Mouse (Mus musculus): ENCODE measurements around the gene Olfr294. TPM values are rescaled to one million over a fixed set of nuclear protein-coding genes. Genes with fewer than 3 reads are reported as not detected.

Olfr294 gene
- polyA plus RNA-seq (2014; fragmentation: Illumina TruSeq; extraction: RNeasy Lipid Tissue Mini Kit (QIAGEN cat#74804); ENCODE audit: low read depth, low replicate concordance), result not detected

DNA sequence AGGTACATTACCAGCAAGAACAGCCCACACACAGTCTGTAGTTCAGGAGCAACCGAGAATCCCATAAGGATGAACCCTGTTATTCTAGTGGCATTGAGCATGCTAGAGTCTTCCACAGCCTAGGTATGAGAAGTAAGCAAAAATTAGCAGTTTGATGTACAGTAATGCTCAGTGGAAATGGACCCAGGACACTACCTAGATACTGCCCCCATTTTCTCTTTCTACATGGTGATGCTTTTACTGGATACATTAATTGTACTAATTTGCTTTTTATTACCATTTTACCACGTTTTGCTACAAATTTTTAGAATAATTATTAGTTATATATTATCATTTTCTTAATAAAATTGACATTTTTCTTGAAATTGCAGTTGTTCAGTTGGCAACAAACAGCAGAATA lies at the start of gene Olfr294:
TSS of gene Olfr294 (minus strand) at position 101 of the 400 bp plus-strand sequence.

GRCm38 (mm10) chr7:86648761-86649160 lies 32.3 kb upstream of the Olfr294 start, which contains the start of gene Olfr293:
Gene Olfr293, plus strand, starts transcription at chr7:86649061.

DNA sequence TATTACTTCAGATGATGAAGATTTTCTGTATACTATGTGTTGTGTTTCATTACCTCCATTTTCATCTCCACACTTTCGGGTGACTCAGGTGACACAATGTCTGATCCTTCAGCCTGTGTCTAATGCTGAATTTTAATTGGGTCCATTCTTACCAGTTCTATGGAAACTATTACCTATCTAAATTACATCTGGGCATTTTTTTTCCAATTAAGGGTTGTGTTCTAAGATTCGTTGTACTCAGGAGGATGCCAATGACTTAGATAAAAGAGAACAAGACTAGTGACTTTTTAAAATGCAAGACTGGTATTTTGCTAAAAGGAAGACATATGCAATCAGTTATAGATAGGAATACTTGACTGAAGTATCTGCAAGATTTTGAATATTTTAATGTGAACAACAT lies 32.9 kb downstream of the Olfr294 start, which contains the start of gene Olfr295:
TSS of gene Olfr295 (plus strand) at position 301 of the 400 bp plus-strand sequence.

Other genes with a start within 250 kb of the Olfr294 start
- gene Olfr305, start 249.7 kb downstream of the Olfr294 start, polyA plus RNA-seq (2014; fragmentation: Illumina TruSeq; extraction: RNeasy Lipid Tissue Mini Kit (QIAGEN cat#74804); ENCODE audit: low read depth, low replicate concordance), result not detected
- gene Olfr304, start 230.0 kb downstream of the Olfr294 start, polyA plus RNA-seq (2014; fragmentation: Illumina TruSeq; extraction: RNeasy Lipid Tissue Mini Kit (QIAGEN cat#74804); ENCODE audit: low read depth, low replicate concordance), result not detected
- not detected for gene Olfr303, start 218.9 kb downstream of the Olfr294 start, polyA plus RNA-seq (2014; fragmentation: Illumina TruSeq; extraction: RNeasy Lipid Tissue Mini Kit (QIAGEN cat#74804); ENCODE audit: low read depth, low replicate concordance)
- not detected for gene Olfr301, start 212.8 kb downstream of the Olfr294 start, polyA plus RNA-seq (2014; fragmentation: Illumina TruSeq; extraction: RNeasy Lipid Tissue Mini Kit (QIAGEN cat#74804); ENCODE audit: low read depth, low replicate concordance)
- gene Olfr299, start 156.7 kb downstream of the Olfr294 start, polyA plus RNA-seq (2014; fragmentation: Illumina TruSeq; extraction: RNeasy Lipid Tissue Mini Kit (QIAGEN cat#74804); ENCODE audit: low read depth, low replicate concordance), result not detected
- gene Olfr298, start 124.2 kb downstream of the Olfr294 start, polyA plus RNA-seq (2014; fragmentation: Illumina TruSeq; extraction: RNeasy Lipid Tissue Mini Kit (QIAGEN cat#74804); ENCODE audit: low read depth, low replicate concordance), result not detected
- not detected for gene Olfr297, start 96.7 kb downstream of the Olfr294 start, polyA plus RNA-seq (2014; fragmentation: Illumina TruSeq; extraction: RNeasy Lipid Tissue Mini Kit (QIAGEN cat#74804); ENCODE audit: low read depth, low replicate concordance)
- gene Olfr295, start 32.8 kb downstream of the Olfr294 start, polyA plus RNA-seq (2014; fragmentation: Illumina TruSeq; extraction: RNeasy Lipid Tissue Mini Kit (QIAGEN cat#74804); ENCODE audit: low read depth, low replicate concordance), result not detected
- gene Olfr293, start 32.4 kb upstream of the Olfr294 start, polyA plus RNA-seq (2014; fragmentation: Illumina TruSeq; extraction: RNeasy Lipid Tissue Mini Kit (QIAGEN cat#74804); ENCODE audit: low read depth, low replicate concordance), result not detected
- not detected for gene Olfr292, start 71.7 kb upstream of the Olfr294 start, polyA plus RNA-seq (2014; fragmentation: Illumina TruSeq; extraction: RNeasy Lipid Tissue Mini Kit (QIAGEN cat#74804); ENCODE audit: low read depth, low replicate concordance)
- 0.47 TPM for gene Folh1, start 159.3 kb upstream of the Olfr294 start, polyA plus RNA-seq (2014; fragmentation: Illumina TruSeq; extraction: RNeasy Lipid Tissue Mini Kit (QIAGEN cat#74804); ENCODE audit: low read depth, low replicate concordance)
- gene Vmn2r77, start 178.4 kb upstream of the Olfr294 start, polyA plus RNA-seq (2014; fragmentation: Illumina TruSeq; extraction: RNeasy Lipid Tissue Mini Kit (QIAGEN cat#74804); ENCODE audit: low read depth, low replicate concordance), result not detected